Mouse (Mus musculus) ES-Bruce4 (cell line): ENCODE results near the gene Nedd4.

Source experiments
- CTCF ChIP-seq: IDR thresholded peaks from one replicate; pipeline ENCODE4 v1.8.1; 2011; ENCODE audit warnings: low read depth, low read length
- EP300 ChIP-seq: IDR thresholded peaks from 2 replicates; pipeline ENCODE4 v1.6.1; 2011; ENCODE audit warnings: low read depth, low read length; ENCODE audit not compliant: insufficient read depth
- POLR2A ChIP-seq: IDR thresholded peaks from one replicate; pipeline ENCODE4 v1.8.1; 2011; ENCODE audit warnings: low read length; ENCODE audit not compliant: insufficient read depth

DNA sequence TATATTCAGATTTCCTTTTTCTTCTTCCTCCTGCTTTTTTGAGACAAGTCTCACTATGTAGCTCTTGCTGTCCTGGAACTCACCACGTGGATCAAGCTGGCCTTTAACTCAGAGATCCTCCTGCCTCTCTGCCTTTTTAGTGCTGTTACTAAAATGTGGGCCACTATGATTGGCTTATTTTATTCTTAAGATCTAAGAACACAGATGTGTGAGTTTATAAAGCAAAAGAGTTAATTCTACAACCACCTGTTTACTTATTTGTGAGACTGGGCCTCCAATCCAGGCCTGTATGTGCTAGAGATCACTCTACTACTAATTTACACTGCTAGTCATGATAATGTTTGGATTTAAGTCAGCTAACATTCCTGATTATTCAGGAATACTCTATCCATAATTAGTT, 1.2 kb upstream of the Nedd4 start:
- TF ChIP-seq CTCF (no peak), POLR2A (no peak), EP300 (no peak)
